Mouse (Mus musculus): ENCODE measurements around the gene Serpinb7. TPM values are rescaled to one million over a fixed set of nuclear protein-coding genes. Genes with fewer than 3 reads are reported as not detected.

Serpinb7 gene
- polyA plus RNA-seq, 1 experiment from 2014 or later, result not detected

Other genes with a start within 250 kb of the Serpinb7 start
- not detected in 2 replicates for gene Serpinb3b, start 121.3 kb upstream of the Serpinb7 start, polyA plus RNA-seq (2014; fragmentation: Nextera tagmentation; extraction: Ambion mirVana)
- gene Serpinb3c, start 121.3 kb upstream of the Serpinb7 start, polyA plus RNA-seq (2014; fragmentation: Nextera tagmentation; extraction: Ambion mirVana), result not detected in 2 replicates
- 0.13 TPM in 1 of 2 replicates, not detected in the other for gene Serpinb11, start 38.5 kb upstream of the Serpinb7 start, polyA plus RNA-seq (2014; fragmentation: Nextera tagmentation; extraction: Ambion mirVana)
- 0.29 TPM in 1 of 2 replicates, not detected in the other for gene Serpinb2, start 111.8 kb downstream of the Serpinb7 start, polyA plus RNA-seq (2014; fragmentation: Nextera tagmentation; extraction: Ambion mirVana)
- gene Serpinb8, start 190.4 kb downstream of the Serpinb7 start, polyA plus RNA-seq (2014; fragmentation: Nextera tagmentation; extraction: Ambion mirVana), result 3.0 and 3.9 TPM in 2 replicates

All from stomach, embryonic 14.5 days (tissue).